Mouse (Mus musculus) lung, postnatal 10 days (tissue): ENCODE measurements around the gene Ikbkg.
"Not testable (repeated sequence)": the region's sequence is repeated elsewhere in the genome, so short reads cannot be mapped to it uniquely, and the experiment has no call there.

Experiments
- DNase-seq: peaks from one replicate; pipeline ENCODE4 v3.0.0; 2021

Ikbkg gene

GRCm38 (mm10) chrX:74392535-74393443 is at the start of gene Ikbkg, which contains the start of gene Fam3a:
Gene Ikbkg, plus strand, starts transcription at chrX:74393290.
Gene Fam3a, minus strand, starts transcription at chrX:74393272.
- peak; percentile 93 for DNase-seq

- DNase-seq = no peak
These were observed 40.2 kb upstream of the Ikbkg start for GRCm38 (mm10) chrX:74352645-74353466.

DNA sequence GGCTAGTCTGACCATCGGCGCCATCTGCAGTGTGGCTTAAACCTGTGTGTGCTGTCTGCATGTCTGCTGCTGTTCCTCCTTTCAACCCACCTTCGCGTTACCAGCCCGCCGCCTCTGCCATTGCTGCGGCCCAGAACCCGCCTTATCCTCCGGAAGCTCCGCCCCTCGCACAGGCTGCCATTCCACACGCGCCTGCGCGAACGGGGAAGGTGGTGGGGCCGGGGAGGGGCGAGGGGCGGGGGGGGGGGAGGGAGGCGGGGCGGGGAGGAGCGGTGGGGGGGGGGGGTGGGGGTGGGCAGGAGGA is 39.7 kb upstream of the Ikbkg start, which contains the start of gene Lage3:
Lage3 (minus strand) TSS at position 152 of the 304 bp plus-strand sequence.
- peak; percentile 88 for DNase-seq

DNA sequence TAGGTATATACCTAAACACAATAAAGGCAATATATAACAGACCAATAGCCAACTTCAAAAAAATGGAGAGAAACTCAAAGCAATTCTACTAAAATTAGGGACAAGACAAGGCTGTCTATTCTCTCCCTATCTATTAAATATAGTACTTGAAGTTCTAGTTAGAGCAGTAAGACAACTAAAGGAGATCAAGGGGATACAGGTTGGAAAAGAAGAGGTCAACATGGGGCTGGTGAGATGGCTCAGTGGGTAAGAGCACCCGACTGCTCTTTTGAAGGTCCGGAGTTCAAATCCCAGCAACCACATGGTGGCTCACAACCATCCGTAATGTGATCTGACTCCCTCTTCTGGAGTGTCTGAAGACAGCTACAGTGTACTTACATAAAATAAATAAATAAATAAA is 36.0 kb upstream of the Ikbkg start:
- not testable (repeated sequence) for DNase-seq

DNA sequence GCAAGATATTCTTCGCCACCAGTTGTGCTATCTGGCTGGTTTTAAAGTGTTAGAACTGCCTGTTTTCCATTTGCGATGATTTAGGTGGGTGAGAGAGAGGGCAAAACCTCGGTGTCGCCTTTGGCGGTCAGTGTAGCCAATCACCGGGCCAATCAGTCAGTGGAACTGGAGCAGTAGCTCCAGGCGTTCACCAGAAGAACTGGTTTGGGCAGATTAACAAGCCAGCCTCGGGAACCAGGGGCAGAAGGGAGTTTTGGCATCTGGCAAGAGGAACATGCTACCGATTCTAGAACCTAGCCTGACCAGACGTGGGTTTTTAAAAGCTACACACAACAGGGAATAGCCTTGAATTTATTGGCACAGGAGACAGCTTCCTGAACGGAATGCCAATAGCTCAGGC is 33.9 kb upstream of the Ikbkg start:
- no peak for DNase-seq

GRCm38 (mm10) chrX:74367512-74367911 is 25.6 kb upstream of the Ikbkg start:
- DNase-seq = no peak

GRCm38 (mm10) chrX:74368209-74368909 is 24.7 kb upstream of the Ikbkg start:
- peak; percentile 80 for DNase-seq

- DNase-seq = peak; percentile 95
These were observed 20.1 kb upstream of the Ikbkg start, which contains the start of the genes Ubl4a and Slc10a3 for GRCm38 (mm10) chrX:74372888-74373549. Gene Ubl4a, minus strand, starts transcription at chrX:74373218. Gene Slc10a3, minus strand, starts transcription at chrX:74373349.

- no peak for DNase-seq
These were observed 8.6 kb upstream of the Ikbkg start for GRCm38 (mm10) chrX:74384451-74384850.

DNA sequence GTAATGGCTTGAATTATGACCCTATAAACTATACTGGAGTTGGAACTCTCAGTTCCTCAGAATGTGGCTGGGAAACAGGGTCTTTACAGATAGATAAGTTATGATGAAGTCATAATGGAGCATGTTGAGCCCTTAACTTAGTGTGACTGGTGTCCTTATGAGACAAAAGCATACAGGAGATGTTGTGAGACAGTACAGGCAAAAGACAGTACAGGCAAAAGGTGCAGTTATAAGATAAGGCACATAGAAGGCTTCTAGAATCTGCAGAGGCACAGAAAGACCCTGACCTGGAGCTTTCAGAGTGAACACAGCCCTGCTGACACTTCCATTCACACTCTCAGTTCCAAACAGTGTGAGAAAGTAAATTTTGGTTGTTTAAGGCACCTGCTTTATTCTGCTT is 4.9 kb upstream of the Ikbkg start:
- DNase-seq = no peak

- DNase-seq = no peak
These were observed 7.0 kb downstream of the Ikbkg start for GRCm38 (mm10) chrX:74400136-74400535.

DNA sequence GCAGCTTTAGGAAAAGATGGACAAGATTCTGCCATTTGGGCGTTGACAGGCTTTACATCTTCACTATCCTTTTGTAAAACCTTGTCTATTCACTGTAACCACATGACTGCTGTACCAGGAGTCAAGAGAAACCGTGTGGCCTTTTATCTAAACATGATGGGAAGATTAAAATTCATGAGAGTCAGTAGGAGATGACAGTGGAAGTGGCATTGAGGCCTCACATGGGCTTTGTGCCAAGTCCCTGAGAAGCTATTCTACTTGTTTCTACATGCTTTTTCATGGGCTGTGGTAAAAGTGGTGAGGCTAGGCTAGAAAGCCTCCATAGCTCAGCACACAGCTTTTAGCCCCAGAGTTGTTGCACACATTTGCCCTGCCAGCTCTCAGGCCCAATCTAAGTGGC is 15.2 kb downstream of the Ikbkg start:
- DNase-seq = no peak

DNA sequence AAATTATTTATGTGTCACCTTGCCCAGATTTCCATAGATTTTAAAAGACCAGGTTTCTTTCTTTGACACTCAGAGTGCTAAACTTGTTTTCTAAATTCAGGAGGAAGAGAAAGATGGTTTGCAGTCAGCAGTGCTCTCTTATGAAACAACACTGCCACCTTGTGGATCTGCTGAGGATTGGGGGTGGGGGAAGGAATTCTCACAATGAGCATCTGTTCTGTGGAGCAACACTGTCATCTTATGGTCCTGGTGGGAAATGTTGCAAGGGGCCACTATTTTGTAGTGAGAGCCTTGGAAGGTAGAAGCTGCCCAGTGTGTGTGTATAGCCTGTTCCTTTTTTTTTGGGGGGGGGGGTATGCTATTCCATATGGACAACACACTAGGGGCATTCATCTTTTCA is 20.3 kb downstream of the Ikbkg start:
- peak; percentile 84 for DNase-seq

GRCm38 (mm10) chrX:74424443-74424842 is 31.4 kb downstream of the Ikbkg start:
- DNase-seq = peak; percentile 7

DNA sequence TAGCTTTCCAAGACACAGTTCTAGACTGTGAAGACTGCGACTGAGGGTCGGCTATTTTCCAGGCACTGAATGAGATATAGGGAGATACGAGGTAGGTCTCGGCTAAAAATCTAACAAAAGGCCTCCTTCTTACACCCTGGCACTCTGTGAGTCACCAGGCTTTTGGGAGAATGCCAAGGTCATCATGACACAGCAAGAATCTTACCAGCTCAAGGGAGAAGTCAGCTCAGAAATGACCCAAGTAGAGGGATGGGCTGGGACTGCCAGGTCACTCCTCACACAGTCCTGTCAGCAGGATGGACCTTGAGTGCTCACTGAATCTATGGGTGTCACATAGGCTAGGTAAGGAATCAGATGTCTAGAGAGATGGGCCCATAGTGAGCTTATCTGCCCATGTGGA is 32.1 kb downstream of the Ikbkg start:
- DNase-seq = peak; percentile 44

- no peak for DNase-seq
These were observed 33.2 kb downstream of the Ikbkg start for GRCm38 (mm10) chrX:74426256-74426655.

DNA sequence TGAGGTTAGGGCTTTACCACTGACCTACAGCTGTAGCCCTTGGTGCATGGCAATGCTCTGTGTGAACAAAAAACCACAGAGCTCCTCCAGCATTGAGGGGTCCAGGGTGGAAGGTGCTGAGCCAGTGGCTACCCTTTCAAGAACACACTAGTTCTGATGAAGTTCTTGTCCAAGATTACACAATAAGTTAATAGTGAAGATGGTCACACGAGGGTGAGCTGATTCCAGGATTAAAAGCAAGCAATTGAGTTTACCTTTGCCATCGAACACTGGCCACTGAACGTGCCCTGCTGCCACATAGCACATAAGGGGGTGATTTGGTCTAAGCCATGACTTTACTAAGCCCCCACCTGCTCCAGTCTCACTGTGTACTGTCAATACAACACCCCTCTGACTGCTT is 34.0 kb downstream of the Ikbkg start:
- DNase-seq = no peak

GRCm38 (mm10) chrX:74428146-74428825 is 35.2 kb downstream of the Ikbkg start:
- no peak for DNase-seq

DNA sequence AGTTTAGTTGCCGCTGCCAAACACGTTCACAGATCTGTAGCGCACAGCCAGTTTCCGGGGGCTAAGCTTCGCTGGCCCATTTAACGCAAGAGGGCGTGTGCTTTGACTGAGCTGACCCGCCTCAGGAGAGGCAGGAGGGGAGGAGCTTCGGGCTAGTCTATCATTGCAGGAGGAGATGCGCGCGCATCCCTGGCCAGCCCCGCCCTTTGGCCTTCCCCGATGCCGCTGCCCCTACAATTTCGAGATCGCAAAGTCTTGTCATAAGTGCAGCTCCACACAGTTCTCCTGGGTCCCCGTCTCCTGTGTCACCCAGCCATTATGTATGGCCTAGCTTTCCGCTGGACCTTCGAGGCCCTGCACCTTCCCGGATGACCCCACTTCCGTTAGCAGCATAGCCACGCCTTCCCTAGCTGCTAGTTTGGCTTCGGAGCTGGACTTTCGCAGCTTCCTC is 35.8 kb downstream of the Ikbkg start, which contains the start of gene G6pdx:
G6pdx (minus strand) TSS at position 369 of the 451 bp plus-strand sequence.
- peak; percentile 93 for DNase-seq

GRCm38 (mm10) chrX:74429290-74429821 is 36.3 kb downstream of the Ikbkg start:
- peak; percentile 81 for DNase-seq
